Mouse (Mus musculus) cerebellum, adult 2 months (tissue): ENCODE data around the gene Pnkp.

Source experiments
- CTCF ChIP-seq: fragments of 200-500 bp; IDR thresholded peaks from 2 replicates; pipeline ENCODE4 v1.5.1; 2011; ENCODE audit warnings: low read depth, mild to moderate bottlenecking, control low read depth, low read length, moderate library complexity, borderline replicate concordance; ENCODE audit not compliant: insufficient read depth
- POLR2A ChIP-seq: fragments of 200-500 bp; IDR thresholded peaks from 2 replicates; pipeline ENCODE4 v1.6.1; 2011; ENCODE audit warnings: low read length, control low read depth, borderline replicate concordance; ENCODE audit not compliant: insufficient read depth

DNA sequence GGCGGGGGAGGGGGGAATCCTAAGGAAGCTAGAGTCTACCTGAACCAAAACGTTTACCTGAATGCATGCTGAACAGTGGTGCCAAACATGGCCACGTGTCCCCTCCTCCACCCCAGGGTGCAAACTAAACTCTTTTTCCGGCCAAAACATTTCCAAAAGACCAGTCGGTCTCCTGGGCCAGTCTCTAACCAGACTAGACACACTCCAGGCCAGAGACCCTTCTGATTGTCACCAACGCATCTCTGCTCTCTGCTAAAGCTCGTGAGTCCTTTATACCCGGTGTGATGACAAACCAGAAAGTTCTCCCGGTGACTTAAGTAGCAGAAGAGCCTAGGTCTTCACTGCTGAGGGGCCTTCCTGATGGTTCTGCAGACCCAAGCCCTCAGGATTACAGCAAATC is 10.9 kb downstream of the Pnkp start:
- no peak for TF ChIP-seq CTCF
- no peak for TF ChIP-seq POLR2A
